Mouse (Mus musculus) lung, adult 10 weeks (tissue): ENCODE measurements around the gene Gm5771. TPM values are rescaled to one million over a fixed set of nuclear protein-coding genes. Genes with fewer than 3 reads are reported as not detected.

Source experiments
- polyA plus RNA-seq: library from polyadenylated mRNA; stranded (reverse); fragments of 350-450 nt; fragmentation: Illumina TruSeq; extraction: RNeasy Lipid Tissue Mini Kit (QIAGEN cat#74804); gene quantifications from one replicate; pipeline ENCODE4 v1.2.3, GENCODE M21; 2014; ENCODE audit warnings: low read depth, low replicate concordance; ENCODE audit not compliant: insufficient read depth

Gm5771 gene
- polyA plus RNA-seq, result not detected

GRCm38 (mm10) chr6:41392056-41392455 lies at the start of gene Gm5771:
Gm5771 (plus strand) TSS chr6:41392356.

GRCm38 (mm10) chr6:41353932-41354331 lies 38.2 kb upstream of the Gm5771 start, which contains the start of gene Try10:
Try10 (plus strand) TSS chr6:41354105.

GRCm38 (mm10) chr6:41377578-41377977 lies 14.6 kb upstream of the Gm5771 start, which contains the start of gene Prss3:
Prss3 (minus strand) TSS chr6:41377678.

GRCm38 (mm10) chr6:41446045-41446444 lies 53.9 kb downstream of the Gm5771 start, which contains the start of gene Gm10334:
Gm10334 (minus strand) TSS chr6:41446145.

Other genes with a start within 250 kb of the Gm5771 start
- gene Try4, start 90.1 kb upstream of the Gm5771 start, polyA plus RNA-seq, result not detected
- not detected for gene Try5, start 75.5 kb upstream of the Gm5771 start, polyA plus RNA-seq
- gene Try10, start 38.3 kb upstream of the Gm5771 start, polyA plus RNA-seq, result not detected
- not detected for gene Prss3, start 14.7 kb upstream of the Gm5771 start, polyA plus RNA-seq
- not detected for gene Gm10334, start 53.8 kb downstream of the Gm5771 start, polyA plus RNA-seq
- gene Prss1, start 66.6 kb downstream of the Gm5771 start, polyA plus RNA-seq, result not detected
- gene Prss2, start 129.4 kb downstream of the Gm5771 start, polyA plus RNA-seq, result not detected
- 6.2 TPM for gene Ephb6, start 213.1 kb downstream of the Gm5771 start, polyA plus RNA-seq
- gene Trpv6, start 244.0 kb downstream of the Gm5771 start, polyA plus RNA-seq, result 3.7 TPM